Mouse (Mus musculus): Measurements from ENCODE around the gene Rnps1. TPM values are rescaled to one million over a fixed set of nuclear protein-coding genes. Genes with fewer than 3 reads are reported as not detected.
A peak's percentile ranks its signal among the peaks of the same experiment; 100 is the strongest.

Rnps1 gene
- polyA plus RNA-seq (2015; fragmentation: Nextera tagmentation; extraction: Ambion mirVana) = 300 and 327 TPM in 2 replicates

GRCm38 (mm10) chr17:24414230-24414976 is at the start of gene Rnps1:
Rnps1 (plus strand) TSS chr17:24414565.
- Histone ChIP-seq H3K4me2 (replicated peaks; ENCODE audit: low read depth, low read length) (peak within 1 kb of the TSS; percentile 96), H3K27ac (ENCODE audit: low read length) (peak within 1 kb of the TSS; percentile 94), H3K27me3 (ENCODE audit: insufficient read depth, low read length) (no peaks in the 10 kb centered on the region), H3K36me3 (ENCODE audit: insufficient read depth, low read length) (peaks cover 41% of the 10 kb centered on the region), H3K4me3 (ENCODE audit: low read length) (peak within 1 kb of the TSS; percentile 96), H3K9me3 (ENCODE audit: low read length) (no peaks in the 10 kb centered on the region), H3K4me1 (ENCODE audit: insufficient read depth, low read length) (peaks cover 31% of the 10 kb centered on the region), H3K9ac (replicated peaks; ENCODE audit: low read length) (peak within 1 kb of the TSS; percentile 95)
- peak; percentile 96 for ATAC-seq (ENCODE audit: low FRiP score, low TSS enrichment)
- under 1% methylated on average over 64 of the region's 64 CpGs for WGBS

- Histone ChIP-seq H3K4me2 (replicated peaks; ENCODE audit: low read depth, low read length) (no peak overlapping the region), H3K9me3 (ENCODE audit: low read length) (no peaks in the 10 kb centered on the region), H3K36me3 (ENCODE audit: insufficient read depth, low read length) (0 out of 2 replicates have a peak, but pooled peaks cover 13% of the 10 kb centered on the region), H3K4me1 (ENCODE audit: insufficient read depth, low read length) (no peaks in the 10 kb centered on the region), H3K27me3 (ENCODE audit: insufficient read depth, low read length) (no peaks in the 10 kb centered on the region), H3K27ac (ENCODE audit: low read length) (no peak overlapping the region), H3K4me3 (ENCODE audit: low read length) (no peak overlapping the region), H3K9ac (replicated peaks; ENCODE audit: low read length) (no peak overlapping the region)
- no peak for ATAC-seq (ENCODE audit: low FRiP score, low TSS enrichment)
- WGBS = 73% methylated on average over 13 of the region's 13 CpGs
Observed at GRCm38 (mm10) chr17:24365863-24366262, 48.5 kb upstream of the Rnps1 start.

- Histone ChIP-seq H3K36me3 (ENCODE audit: insufficient read depth, low read length) (0 out of 2 replicates have a peak, but pooled peaks cover 3% of the 10 kb centered on the region), H3K4me2 (replicated peaks; ENCODE audit: low read depth, low read length) (no peak overlapping the region), H3K4me3 (ENCODE audit: low read length) (no peak overlapping the region), H3K27me3 (ENCODE audit: insufficient read depth, low read length) (no peaks in the 10 kb centered on the region), H3K9me3 (ENCODE audit: low read length) (no peaks in the 10 kb centered on the region), H3K27ac (ENCODE audit: low read length) (no peak overlapping the region), H3K4me1 (ENCODE audit: insufficient read depth, low read length) (no peaks in the 10 kb centered on the region), H3K9ac (replicated peaks; ENCODE audit: low read length) (no peak overlapping the region)
- WGBS = 80% methylated on average over 4 of the region's 5 CpGs
- ATAC-seq (ENCODE audit: low FRiP score, low TSS enrichment) = no peak
Observed at GRCm38 (mm10) chr17:24375094-24375712, 39.2 kb upstream of the Rnps1 start.

GRCm38 (mm10) chr17:24375886-24376285 is 38.5 kb upstream of the Rnps1 start:
- 93% methylated on average over 6 of the region's 6 CpGs for WGBS
- no peak for ATAC-seq (ENCODE audit: low FRiP score, low TSS enrichment)
- 0 out of 2 replicates have a peak, but pooled peaks cover 3% of the 10 kb centered on the region for H3K36me3 ChIP-seq (ENCODE audit: insufficient read depth, low read length)
- H3K4me2 ChIP-seq (replicated peaks; ENCODE audit: low read depth, low read length) = no peak overlapping the region
- no peaks in the 10 kb centered on the region for H3K4me1 ChIP-seq (ENCODE audit: insufficient read depth, low read length)
- no peak overlapping the region for H3K4me3 ChIP-seq (ENCODE audit: low read length)
- H3K9ac ChIP-seq (replicated peaks; ENCODE audit: low read length) = no peak overlapping the region
- H3K27me3 ChIP-seq (ENCODE audit: insufficient read depth, low read length) = no peaks in the 10 kb centered on the region
- H3K27ac ChIP-seq (ENCODE audit: low read length) = no peak overlapping the region
- H3K9me3 ChIP-seq (ENCODE audit: low read length) = no peaks in the 10 kb centered on the region

- no peak overlapping the region for H3K9ac ChIP-seq (replicated peaks; ENCODE audit: low read length)
- H3K27ac ChIP-seq (ENCODE audit: low read length) = no peak overlapping the region
- H3K4me3 ChIP-seq (ENCODE audit: low read length) = no peak overlapping the region
- H3K4me2 ChIP-seq (replicated peaks; ENCODE audit: low read depth, low read length) = no peak overlapping the region
- H3K4me1 ChIP-seq (ENCODE audit: insufficient read depth, low read length) = no peaks in the 10 kb centered on the region
- no peaks in the 10 kb centered on the region for H3K27me3 ChIP-seq (ENCODE audit: insufficient read depth, low read length)
- H3K9me3 ChIP-seq (ENCODE audit: low read length) = no peaks in the 10 kb centered on the region
- peaks cover 8% of the 10 kb centered on the region; the same call in 1 of the 2 replicates for H3K36me3 ChIP-seq (ENCODE audit: insufficient read depth, low read length)
- no peak for ATAC-seq (ENCODE audit: low FRiP score, low TSS enrichment)
- WGBS = 81% methylated on average over 2 of the region's 2 CpGs
Observed at GRCm38 (mm10) chr17:24378496-24378895, 35.9 kb upstream of the Rnps1 start.

GRCm38 (mm10) chr17:24383789-24384188 is 30.6 kb upstream of the Rnps1 start:
- Histone ChIP-seq H3K27ac (ENCODE audit: low read length) (no peak overlapping the region), H3K27me3 (ENCODE audit: insufficient read depth, low read length) (no peaks in the 10 kb centered on the region), H3K4me3 (ENCODE audit: low read length) (no peak overlapping the region), H3K9me3 (ENCODE audit: low read length) (no peaks in the 10 kb centered on the region), H3K36me3 (ENCODE audit: insufficient read depth, low read length) (peaks cover 15% of the 10 kb centered on the region), H3K4me1 (ENCODE audit: insufficient read depth, low read length) (no peaks in the 10 kb centered on the region), H3K4me2 (replicated peaks; ENCODE audit: low read depth, low read length) (no peak overlapping the region), H3K9ac (replicated peaks; ENCODE audit: low read length) (no peak overlapping the region)
- 67% methylated on average over 8 of the region's 8 CpGs for WGBS
- ATAC-seq (ENCODE audit: low FRiP score, low TSS enrichment) = no peak

- Histone ChIP-seq H3K4me1 (ENCODE audit: insufficient read depth, low read length) (no peaks in the 10 kb centered on the region), H3K27me3 (ENCODE audit: insufficient read depth, low read length) (no peaks in the 10 kb centered on the region), H3K36me3 (ENCODE audit: insufficient read depth, low read length) (peaks cover 10% of the 10 kb centered on the region), H3K27ac (ENCODE audit: low read length) (no peak overlapping the region), H3K4me3 (ENCODE audit: low read length) (no peak overlapping the region), H3K9ac (replicated peaks; ENCODE audit: low read length) (no peak overlapping the region), H3K4me2 (replicated peaks; ENCODE audit: low read depth, low read length) (no peak overlapping the region), H3K9me3 (ENCODE audit: low read length) (no peaks in the 10 kb centered on the region)
- ATAC-seq (ENCODE audit: low FRiP score, low TSS enrichment) = no peak
- WGBS = 74% methylated on average over 5 of the region's 5 CpGs
Observed at GRCm38 (mm10) chr17:24388711-24389110, 25.7 kb upstream of the Rnps1 start.

- no peak overlapping the region for H3K4me2 ChIP-seq (replicated peaks; ENCODE audit: low read depth, low read length)
- WGBS = 5% methylated on average over 2 of the region's 2 CpGs
- no peak overlapping the region for H3K9ac ChIP-seq (replicated peaks; ENCODE audit: low read length)
- ATAC-seq (ENCODE audit: low FRiP score, low TSS enrichment) = peak; percentile 46; the same call in 1 of the 2 replicates
- H3K27me3 ChIP-seq (ENCODE audit: insufficient read depth, low read length) = no peaks in the 10 kb centered on the region
- H3K36me3 ChIP-seq (ENCODE audit: insufficient read depth, low read length) = peaks cover 10% of the 10 kb centered on the region
- no peaks in the 10 kb centered on the region for H3K9me3 ChIP-seq (ENCODE audit: low read length)
- no peaks in the 10 kb centered on the region for H3K4me1 ChIP-seq (ENCODE audit: insufficient read depth, low read length)
- H3K4me3 ChIP-seq (ENCODE audit: low read length) = no peak overlapping the region
- no peak overlapping the region for H3K27ac ChIP-seq (ENCODE audit: low read length)
Observed at GRCm38 (mm10) chr17:24389865-24390264, 24.5 kb upstream of the Rnps1 start.

GRCm38 (mm10) chr17:24391149-24391548 is 23.2 kb upstream of the Rnps1 start:
- no peaks in the 10 kb centered on the region for H3K4me1 ChIP-seq (ENCODE audit: insufficient read depth, low read length)
- no peak overlapping the region for H3K27ac ChIP-seq (ENCODE audit: low read length)
- H3K9ac ChIP-seq (replicated peaks; ENCODE audit: low read length) = no peak overlapping the region
- H3K4me2 ChIP-seq (replicated peaks; ENCODE audit: low read depth, low read length) = no peak overlapping the region
- H3K36me3 ChIP-seq (ENCODE audit: insufficient read depth, low read length) = peaks cover 10% of the 10 kb centered on the region
- 68% methylated on average over 8 of the region's 8 CpGs for WGBS
- no peak for ATAC-seq (ENCODE audit: low FRiP score, low TSS enrichment)
- no peak overlapping the region for H3K4me3 ChIP-seq (ENCODE audit: low read length)
- no peaks in the 10 kb centered on the region for H3K27me3 ChIP-seq (ENCODE audit: insufficient read depth, low read length)
- H3K9me3 ChIP-seq (ENCODE audit: low read length) = no peaks in the 10 kb centered on the region

GRCm38 (mm10) chr17:24393527-24393926 is 20.8 kb upstream of the Rnps1 start:
- Histone ChIP-seq H3K27ac (ENCODE audit: low read length) (no peak overlapping the region), H3K36me3 (ENCODE audit: insufficient read depth, low read length) (0 out of 2 replicates have a peak, but pooled peaks cover 5% of the 10 kb centered on the region), H3K4me2 (replicated peaks; ENCODE audit: low read depth, low read length) (no peak overlapping the region), H3K4me1 (ENCODE audit: insufficient read depth, low read length) (no peaks in the 10 kb centered on the region), H3K9ac (replicated peaks; ENCODE audit: low read length) (no peak overlapping the region), H3K9me3 (ENCODE audit: low read length) (no peaks in the 10 kb centered on the region), H3K4me3 (ENCODE audit: low read length) (no peak overlapping the region), H3K27me3 (ENCODE audit: insufficient read depth, low read length) (no peaks in the 10 kb centered on the region)
- 31% methylated on average over 4 of the region's 4 CpGs for WGBS
- ATAC-seq (ENCODE audit: low FRiP score, low TSS enrichment) = peak; percentile 54; the same call in 1 of the 2 replicates

Data from kidney, embryonic 16.5 days (tissue).